Mouse (Mus musculus) embryonic facial prominence, embryonic 14.5 days (tissue): Measurements from ENCODE around the gene Mgat4b. TPM values are rescaled to one million over a fixed set of nuclear protein-coding genes. Genes with fewer than 3 reads are reported as not detected.

Experiments used
- ATAC-seq: fragments of 200-750 bp; cut with Nextera tagmentation; 2 replicates; pipeline ENCODE4 v1.8.0; 2017; ENCODE audit warnings: low read depth, moderate number of reproducible peaks, moderate TSS enrichment
- DNase-seq: peaks from one replicate; pipeline ENCODE4 v3.0.0-alpha.2; 2015; ENCODE audit warnings: low spot score
- H3K27ac ChIP-seq: fragments of 300-500 bp; sonication (generic); replicated peaks from 2 replicates; pipeline ENCODE4 v1.5.1; 2014; ENCODE audit warnings: low read depth, mild to moderate bottlenecking, low read length, moderate library complexity
- H3K27me3 ChIP-seq: fragments of 300-500 bp; sonication (generic); replicated peaks from 2 replicates; pipeline ENCODE4 v1.6.1; 2014; ENCODE audit warnings: low read length; ENCODE audit not compliant: control insufficient read depth, insufficient read depth
- H3K36me3 ChIP-seq: fragments of 300-500 bp; sonication (generic); 2 replicates; pipeline ENCODE4 v1.6.1; 2014; ENCODE audit warnings: low read length, mixed read lengths; ENCODE audit not compliant: control insufficient read depth, insufficient read depth
- H3K4me1 ChIP-seq: fragments of 300-500 bp; sonication (generic); 2 replicates; pipeline ENCODE4 v1.6.1; 2014; ENCODE audit warnings: antibody characterized with exemption, low read length; ENCODE audit not compliant: control insufficient read depth, insufficient read depth
- H3K4me2 ChIP-seq: fragments of 300-500 bp; sonication (generic); 2 replicates; pipeline ENCODE4 v1.6.1; 2014; ENCODE audit warnings: low read depth, mild to moderate bottlenecking, low read length, moderate library complexity, mixed read lengths
- H3K4me3 ChIP-seq: fragments of 300-500 bp; sonication (generic); 2 replicates; pipeline ENCODE4 v1.5.1; 2014; ENCODE audit warnings: low read depth, mild to moderate bottlenecking, low read length
- H3K9ac ChIP-seq: fragments of 300-500 bp; sonication (generic); 2 replicates; pipeline ENCODE4 v1.6.1; 2014; ENCODE audit warnings: low read depth, mild to moderate bottlenecking, low read length, moderate library complexity, mixed read lengths
- H3K9me3 ChIP-seq: fragments of 300-500 bp; sonication (generic); 2 replicates; pipeline ENCODE4 v1.6.1; 2016; ENCODE audit warnings: low read length; ENCODE audit not compliant: control insufficient read depth
- WGBS: fragments of 180-500 bp; shearing (Covaris S2); extraction: QIAGEN DNeasy Blood & Tissue Kit; methylation state at CpG from one replicate; pipeline ENCODE4 v1.1.7; 2014; 5-methylcytosine and 5-hydroxymethylcytosine counted together
- polyA plus RNA-seq: library from polyadenylated mRNA; unstranded; fragments of >200 nt; fragmentation: Nextera tagmentation; extraction: Ambion mirVana; gene quantifications from 2 replicates; pipeline ENCODE4 v1.2.1, GENCODE M21; 2014

The Mgat4b gene
- polyA plus RNA-seq, 1 experiment from 2014 or later = 22.6 TPM

DNA sequence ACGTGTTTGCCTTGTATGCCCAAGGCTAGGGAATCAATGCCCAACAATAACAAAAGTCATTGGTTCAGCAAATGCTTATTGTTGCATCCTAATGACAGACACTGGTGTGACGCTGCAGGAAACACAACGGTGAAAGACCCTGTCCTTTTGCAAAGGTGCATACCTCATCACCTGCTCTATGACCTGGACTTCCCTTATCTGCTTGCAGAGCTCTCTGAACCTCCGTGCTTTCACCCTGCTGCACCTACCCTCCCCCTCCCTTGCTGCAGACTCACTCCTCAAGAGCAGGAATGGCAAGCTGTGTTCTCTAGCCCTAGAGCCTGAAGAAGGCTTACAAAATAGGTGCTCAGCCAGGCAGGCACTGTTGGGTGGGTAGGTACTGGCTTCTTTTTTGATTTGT is 15.9 kb upstream of the Mgat4b start:
- H3K27ac ChIP-seq = no peak overlapping the region
- DNase-seq (no peak), ATAC-seq (no peak)
- peaks cover 38% of the 10 kb centered on the region for H3K36me3 ChIP-seq
- no peaks in the 10 kb centered on the region for H3K27me3 ChIP-seq
- H3K9me3 ChIP-seq = no peaks in the 10 kb centered on the region
- WGBS = 85% methylated on average over 4 of the region's 4 CpGs
- H3K4me1 ChIP-seq = no peaks in the 10 kb centered on the region
- H3K4me2 ChIP-seq = no peak overlapping the region
- no peak overlapping the region for H3K4me3 ChIP-seq
- H3K9ac ChIP-seq = no peak overlapping the region

GRCm38 (mm10) chr11:50197500-50197899 is 13.2 kb upstream of the Mgat4b start:
- no peak for ATAC-seq
- Histone ChIP-seq H3K4me3 (no peak overlapping the region), H3K4me2 (no peak overlapping the region), H3K9me3 (no peaks in the 10 kb centered on the region), H3K4me1 (no peaks in the 10 kb centered on the region), H3K36me3 (peaks cover 65% of the 10 kb centered on the region), H3K9ac (no peak overlapping the region), H3K27me3 (no peaks in the 10 kb centered on the region), H3K27ac (no peak overlapping the region)
- WGBS = 77% methylated on average over 4 of the region's 4 CpGs
- no peak for DNase-seq

DNA sequence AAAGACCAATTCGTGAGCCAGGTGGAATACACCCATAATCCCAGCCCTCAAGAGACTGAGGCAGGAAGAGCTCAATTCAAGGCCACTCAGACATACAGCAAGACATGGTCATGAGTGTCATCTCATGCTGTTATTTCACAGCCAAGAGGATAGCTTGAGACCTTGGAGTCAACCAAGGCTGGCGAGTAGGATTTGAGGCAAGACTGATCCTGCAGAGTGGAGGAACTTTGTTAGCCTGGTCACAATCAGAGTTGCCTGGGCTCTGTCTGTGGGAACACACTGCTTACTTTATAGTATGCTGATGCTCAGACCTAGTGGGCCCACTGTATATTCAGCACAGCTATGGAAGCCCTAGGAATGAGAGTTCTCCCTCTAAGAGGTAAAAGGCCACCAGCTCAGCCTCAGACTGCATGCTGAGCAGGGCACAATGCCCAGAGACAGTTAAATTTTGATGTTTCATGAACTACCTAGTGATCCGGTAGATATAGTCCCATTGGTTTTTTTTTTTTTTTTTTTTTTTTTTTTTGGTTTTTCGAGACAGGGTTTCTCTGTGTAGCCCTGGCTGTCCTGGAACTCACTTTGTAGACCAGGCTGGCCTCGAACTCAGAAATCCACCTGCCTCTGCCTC is 12.4 kb upstream of the Mgat4b start:
- no peaks in the 10 kb centered on the region for H3K4me1 ChIP-seq
- no peak overlapping the region for H3K4me3 ChIP-seq
- no peak for DNase-seq
- H3K36me3 ChIP-seq = peaks cover 73% of the 10 kb centered on the region
- no peak overlapping the region for H3K9ac ChIP-seq
- WGBS = 78% methylated on average over 3 of the region's 5 CpGs
- H3K27me3 ChIP-seq = no peaks in the 10 kb centered on the region
- no peaks in the 10 kb centered on the region for H3K9me3 ChIP-seq
- no peak overlapping the region for H3K4me2 ChIP-seq
- no peak for ATAC-seq
- H3K27ac ChIP-seq = no peak overlapping the region

DNA sequence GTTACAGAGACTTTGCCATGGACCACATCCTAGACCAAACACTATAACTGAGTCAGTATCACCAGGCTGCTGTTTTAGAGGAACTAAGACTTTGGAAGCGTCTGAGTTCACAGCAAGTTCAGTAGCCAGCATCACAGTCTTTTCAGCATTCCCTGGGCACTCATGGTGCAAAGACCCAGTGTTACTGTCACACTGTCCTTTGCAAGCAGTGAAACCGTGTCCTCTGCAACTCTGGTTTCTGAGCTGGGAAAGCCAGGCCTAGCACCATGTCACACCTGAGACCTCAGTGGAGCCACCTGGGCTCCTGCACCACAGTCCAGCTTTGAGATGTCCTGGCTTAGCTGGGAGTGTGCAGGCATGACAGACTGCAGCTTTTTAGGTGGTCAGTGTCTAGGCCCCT is 11.8 kb upstream of the Mgat4b start:
- no peak overlapping the region for H3K4me3 ChIP-seq
- no peaks in the 10 kb centered on the region for H3K4me1 ChIP-seq
- H3K4me2 ChIP-seq = no peak overlapping the region
- peaks cover 79% of the 10 kb centered on the region for H3K36me3 ChIP-seq
- H3K9ac ChIP-seq = no peak overlapping the region
- H3K9me3 ChIP-seq = no peaks in the 10 kb centered on the region
- 98% methylated on average over 2 of the region's 2 CpGs for WGBS
- DNase-seq (no peak), ATAC-seq (no peak)
- H3K27me3 ChIP-seq = no peaks in the 10 kb centered on the region
- no peak overlapping the region for H3K27ac ChIP-seq

DNA sequence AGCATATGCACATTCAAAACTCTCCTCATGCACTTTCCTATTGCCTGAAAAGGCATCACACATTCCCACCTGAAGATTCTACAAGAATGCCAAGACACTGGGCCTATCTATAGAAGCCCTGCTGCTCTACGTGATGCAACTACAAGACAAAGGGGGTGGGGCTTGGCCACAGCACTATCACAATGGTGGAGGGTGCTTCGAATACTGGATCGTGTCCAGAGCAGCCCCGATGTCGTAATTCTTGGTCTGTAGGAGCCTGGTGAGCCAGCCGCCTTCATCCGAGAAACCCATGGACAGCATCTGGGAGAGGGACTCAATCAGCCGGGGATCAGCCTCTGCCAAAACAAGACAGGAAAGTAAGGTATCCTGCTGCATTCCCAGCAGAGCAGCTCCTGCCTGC is 10.1 kb upstream of the Mgat4b start:
- Histone ChIP-seq H3K4me3 (no peak overlapping the region), H3K27ac (no peak overlapping the region), H3K9ac (no peak overlapping the region), H3K27me3 (no peaks in the 10 kb centered on the region), H3K36me3 (peaks cover 87% of the 10 kb centered on the region), H3K9me3 (no peaks in the 10 kb centered on the region), H3K4me1 (no peaks in the 10 kb centered on the region), H3K4me2 (no peak overlapping the region)
- DNase-seq (no peak), ATAC-seq (no peak)
- 83% methylated on average over 8 of the region's 8 CpGs for WGBS

- Histone ChIP-seq H3K9me3 (no peaks in the 10 kb centered on the region), H3K4me1 (no peaks in the 10 kb centered on the region), H3K36me3 (peaks cover 96% of the 10 kb centered on the region), H3K27ac (no peak overlapping the region), H3K4me3 (no peak overlapping the region), H3K9ac (no peak overlapping the region), H3K4me2 (no peak overlapping the region), H3K27me3 (no peaks in the 10 kb centered on the region)
- ATAC-seq (no peak), DNase-seq (no peak)
- WGBS = 93% methylated on average over 3 of the region's 3 CpGs
Measured at GRCm38 (mm10) chr11:50201590-50201989, 9.1 kb upstream of the Mgat4b start.

DNA sequence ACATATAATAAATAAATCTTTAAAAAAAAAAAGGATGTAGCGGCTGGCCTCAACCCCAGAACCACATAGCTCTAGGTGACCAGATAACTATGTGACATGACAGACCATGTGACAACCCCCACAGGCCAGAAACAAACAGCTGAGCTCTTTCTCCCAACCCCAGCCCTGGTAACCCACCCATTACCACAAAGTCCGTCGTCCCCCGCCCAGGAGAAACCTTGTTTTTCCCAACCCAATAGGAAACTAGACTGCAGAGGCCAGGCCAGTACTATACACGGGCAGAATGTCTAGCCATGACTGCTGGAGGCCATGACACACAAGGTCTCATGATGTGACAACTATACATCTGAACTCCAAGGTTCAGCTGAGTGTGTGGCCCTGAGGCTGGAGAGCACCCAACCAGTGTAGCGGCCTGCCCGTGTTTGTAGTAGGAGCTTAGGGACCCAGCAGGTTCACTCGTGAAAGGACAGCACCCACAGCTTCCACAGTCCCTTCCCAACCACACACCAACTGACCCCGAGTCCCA is 7.3 kb upstream of the Mgat4b start:
- H3K4me1 ChIP-seq = no peaks in the 10 kb centered on the region
- no peak overlapping the region for H3K9ac ChIP-seq
- ATAC-seq (no peak; the same call in 1 of the 2 replicates), DNase-seq (no peak)
- H3K9me3 ChIP-seq = no peaks in the 10 kb centered on the region
- H3K4me2 ChIP-seq = no peak overlapping the region
- H3K4me3 ChIP-seq = no peak overlapping the region
- peaks cover 96% of the 10 kb centered on the region for H3K36me3 ChIP-seq
- H3K27ac ChIP-seq = no peak overlapping the region
- WGBS = 93% methylated on average over 9 of the region's 9 CpGs
- H3K27me3 ChIP-seq = no peaks in the 10 kb centered on the region

- peaks cover 9% of the 10 kb centered on the region; the same call in 1 of the 2 replicates for H3K4me1 ChIP-seq
Measured at GRCm38 (mm10) chr11:50205434-50205833, 5.3 kb upstream of the Mgat4b start.

GRCm38 (mm10) chr11:50206037-50206436 is 4.7 kb upstream of the Mgat4b start:
- no peaks in the 10 kb centered on the region for H3K27me3 ChIP-seq
- no peak overlapping the region for H3K9ac ChIP-seq
- H3K4me1 ChIP-seq = peaks cover 11% of the 10 kb centered on the region; the same call in 1 of the 2 replicates
- 90% methylated on average over 2 of the region's 2 CpGs for WGBS
- no peaks in the 10 kb centered on the region for H3K9me3 ChIP-seq
- ATAC-seq (no peak), DNase-seq (no peak)
- no peak overlapping the region for H3K4me3 ChIP-seq
- peaks cover 71% of the 10 kb centered on the region for H3K36me3 ChIP-seq
- H3K27ac ChIP-seq = no peak overlapping the region
- H3K4me2 ChIP-seq = no peak overlapping the region

More at GRCm38 (mm10) chr11:50205434-50205833, 5.3 kb upstream of the Mgat4b start:
- H3K36me3 ChIP-seq = peaks cover 77% of the 10 kb centered on the region
- WGBS = 93% methylated on average over 3 of the region's 3 CpGs
- ATAC-seq (no peak), DNase-seq (no peak)
- H3K4me3 ChIP-seq = no peak overlapping the region
- H3K27ac ChIP-seq = no peak overlapping the region
- no peaks in the 10 kb centered on the region for H3K27me3 ChIP-seq
- H3K9ac ChIP-seq = no peak overlapping the region
- H3K4me2 ChIP-seq = no peak overlapping the region
- no peaks in the 10 kb centered on the region for H3K9me3 ChIP-seq
